Mouse (Mus musculus) granulocyte monocyte progenitor cell, adult 5-6 weeks (primary cell): ENCODE measurements around the gene Gtf2b. TPM values are rescaled to one million over a fixed set of nuclear protein-coding genes. Genes with fewer than 3 reads are reported as not detected.

Experiments used
- ATAC-seq: replicated peaks from 2 replicates; pipeline ENCODE4 v1.8.0; 2016; ENCODE audit warnings: mild to moderate bottlenecking, moderate TSS enrichment, inconsistent platforms; ENCODE audit not compliant: poor library complexity, severe bottlenecking
- total RNA-seq, 2 experiments: library from RNA; stranded (forward) in 1 of 2; stranded (reverse) in 1 of 2; fragments of 200-712, 200-1000 nt in 1 of 2; fragments of >200 nt in 1 of 2; fragmentation: Nextera tagmentation in 1 of 2; gene quantifications; 2 replicates each; pipeline ENCODE4 v1.2.3; 2014 to 2017

Gene Gtf2b
- total RNA-seq, 2 experiments from 2014 or later: 75.2 to 127 TPM

DNA sequence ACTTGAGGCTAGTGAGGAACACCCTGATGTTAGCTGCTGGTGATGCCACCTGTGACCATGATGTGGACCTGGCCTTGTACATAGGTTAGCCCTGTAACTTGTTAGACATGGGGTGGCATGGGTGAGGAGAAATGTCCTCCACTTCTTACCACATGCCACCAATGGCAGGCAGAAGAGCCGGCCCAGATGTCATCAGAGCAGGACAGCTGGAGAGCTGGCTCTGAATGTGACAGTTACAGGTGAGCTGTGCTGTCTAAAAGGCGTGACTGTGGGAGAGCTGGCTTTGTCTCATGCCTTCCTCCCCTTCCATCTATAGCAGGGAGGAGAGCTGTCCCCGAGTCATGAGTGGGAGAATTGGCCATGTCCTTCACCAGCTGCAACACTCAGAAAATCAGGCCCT lies 30.7 kb downstream of the Gtf2b start:
- no peak for ATAC-seq

- no peak for ATAC-seq
These were observed 46.7 kb downstream of the Gtf2b start for GRCm38 (mm10) chr3:142811582-142811981.

GRCm38 (mm10) chr3:142817506-142817905 lies 52.7 kb downstream of the Gtf2b start:
- no peak for ATAC-seq

DNA sequence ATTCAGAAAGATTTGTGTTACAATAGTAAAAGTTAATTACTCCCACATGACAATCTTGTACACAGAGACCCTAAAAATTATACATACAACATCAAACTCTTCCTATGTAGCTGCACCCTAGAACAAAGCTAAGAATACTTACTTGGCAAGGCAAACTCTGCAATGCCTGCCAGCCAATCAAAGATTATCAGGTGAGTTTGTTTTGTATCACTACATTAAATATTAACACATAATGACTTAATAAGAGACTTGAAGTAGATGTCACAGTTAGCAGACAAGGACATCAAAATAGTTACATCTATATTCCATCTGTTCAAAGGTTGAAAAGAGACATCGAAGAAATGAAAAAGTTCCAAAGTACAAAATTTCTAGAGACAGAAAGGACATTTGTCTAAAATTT lies 58.8 kb downstream of the Gtf2b start:
- ATAC-seq: no peak

- ATAC-seq: no peak
These were observed 61.8 kb downstream of the Gtf2b start for GRCm38 (mm10) chr3:142826449-142827146.

GRCm38 (mm10) chr3:142832910-142833309 lies 68.1 kb downstream of the Gtf2b start:
- no peak for ATAC-seq

Other genes with a start within 250 kb of the Gtf2b start
- gene Gbp7, start 234.7 kb upstream of the Gtf2b start, total RNA-seq (2014; fragmentation: Nextera tagmentation): 14.2 and 25.7 TPM in 2 replicates
- 24.3 and 27.4 TPM in 2 replicates for gene Gbp7, start 234.7 kb upstream of the Gtf2b start, total RNA-seq (2017)
- gene Gbp3, start 205.0 kb upstream of the Gtf2b start, total RNA-seq (2014; fragmentation: Nextera tagmentation): 54.0 and 85.4 TPM in 2 replicates
- gene Gbp3, start 205.0 kb upstream of the Gtf2b start, total RNA-seq (2017): 71.1 and 77.3 TPM in 2 replicates
- gene Gbp2b, start 170.2 kb upstream of the Gtf2b start, total RNA-seq (2014; fragmentation: Nextera tagmentation): not detected in 2 replicates
- gene Gbp2b, start 170.2 kb upstream of the Gtf2b start, total RNA-seq (2017): not detected in 2 replicates
- 7.1 and 9.0 TPM in 2 replicates for gene Gbp2, start 144.4 kb upstream of the Gtf2b start, total RNA-seq (2014; fragmentation: Nextera tagmentation)
- gene Gbp2, start 144.4 kb upstream of the Gtf2b start, total RNA-seq (2017): 8.8 and 11.0 TPM in 2 replicates
- 33.4 and 57.5 TPM in 2 replicates for gene Kyat3, start 64.0 kb upstream of the Gtf2b start, total RNA-seq (2014; fragmentation: Nextera tagmentation)
- gene Kyat3, start 64.0 kb upstream of the Gtf2b start, total RNA-seq (2017): 34.3 and 45.1 TPM in 2 replicates
- 24.6 and 28.4 TPM in 2 replicates for gene Pkn2, start 117.0 kb downstream of the Gtf2b start, total RNA-seq (2014; fragmentation: Nextera tagmentation)
- gene Pkn2, start 117.0 kb downstream of the Gtf2b start, total RNA-seq (2017): 58.6 and 62.2 TPM in 2 replicates